Mouse (Mus musculus): Measurements from ENCODE around the gene Tcf25.
A peak's percentile ranks its signal among the peaks of the same experiment; 100 is the strongest.
"Not testable (repeated sequence)": the region's sequence is repeated elsewhere in the genome, so short reads cannot be mapped to it uniquely, and the experiment has no call there.

Tcf25 gene

GRCm38 (mm10) chr8:123410788-123411187, 37.2 kb downstream of the Tcf25 start:
- DNase-seq (ENCODE audit: low spot score), result no peak

- DNase-seq (ENCODE audit: low spot score), result peak; percentile 92
Observed at GRCm38 (mm10) chr8:123411246-123411645, 37.7 kb downstream of the Tcf25 start, which contains the start of gene Tubb3. Gene Tubb3 (plus strand): TSS chr8:123411424.

GRCm38 (mm10) chr8:123411781-123412327, 38.3 kb downstream of the Tcf25 start:
- DNase-seq (ENCODE audit: low spot score), result no peak

GRCm38 (mm10) chr8:123412560-123413170, 39.1 kb downstream of the Tcf25 start:
- peak; percentile 80 for DNase-seq (ENCODE audit: low spot score)

GRCm38 (mm10) chr8:123414255-123414654, 40.7 kb downstream of the Tcf25 start:
- peak; percentile 62 for DNase-seq (ENCODE audit: low spot score)

- DNase-seq (ENCODE audit: low spot score), result not testable (repeated sequence)
Observed at GRCm38 (mm10) chr8:123414997-123415696, 41.6 kb downstream of the Tcf25 start.

- no peak for DNase-seq (ENCODE audit: low spot score)
Observed at GRCm38 (mm10) chr8:123415967-123416943, 42.7 kb downstream of the Tcf25 start.

- no peak for DNase-seq (ENCODE audit: low spot score)
Observed at GRCm38 (mm10) chr8:123416944-123417555, 43.5 kb downstream of the Tcf25 start.

- no peak for DNase-seq (ENCODE audit: low spot score)
Observed at GRCm38 (mm10) chr8:123419711-123420110, 46.2 kb downstream of the Tcf25 start.

- no peak for DNase-seq (ENCODE audit: low spot score)
Observed at GRCm38 (mm10) chr8:123420525-123421281, 47.1 kb downstream of the Tcf25 start.

GRCm38 (mm10) chr8:123421325-123421724, 47.8 kb downstream of the Tcf25 start:
- no peak for DNase-seq (ENCODE audit: low spot score)

GRCm38 (mm10) chr8:123422056-123422780, 48.7 kb downstream of the Tcf25 start:
- DNase-seq (ENCODE audit: low spot score), result peak; percentile 87

GRCm38 (mm10) chr8:123422781-123423159, 49.2 kb downstream of the Tcf25 start:
- DNase-seq (ENCODE audit: low spot score), result no peak

GRCm38 (mm10) chr8:123423441-123423840, 49.9 kb downstream of the Tcf25 start, which contains the start of gene Def8:
Gene Def8 (plus strand): TSS chr8:123423527.
- DNase-seq (ENCODE audit: low spot score), result no peak

- no peak for DNase-seq (ENCODE audit: low spot score)
Observed at GRCm38 (mm10) chr8:123426511-123427509, 53.3 kb downstream of the Tcf25 start.

GRCm38 (mm10) chr8:123427639-123428275, 54.2 kb downstream of the Tcf25 start:
- no peak for DNase-seq (ENCODE audit: low spot score)

GRCm38 (mm10) chr8:123428343-123428893, 54.9 kb downstream of the Tcf25 start:
- DNase-seq (ENCODE audit: low spot score), result no peak
